Mouse (Mus musculus) adipocyte (in vitro differentiated cells): ENCODE measurements at regions not wholly inside any gene's neighbourhood (a gene's known extent, or its start where the extent isn't known, plus 50 kb on each side); places are given as distances from the start of the nearest gene placed in this dataset.
A peak's percentile ranks its signal among the peaks of the same experiment; 100 is the strongest.

Source experiments
- DNase-seq: peaks from one replicate; pipeline ENCODE4 v3.0.0-alpha.2; 2016; ENCODE audit warnings: low spot score

DNA sequence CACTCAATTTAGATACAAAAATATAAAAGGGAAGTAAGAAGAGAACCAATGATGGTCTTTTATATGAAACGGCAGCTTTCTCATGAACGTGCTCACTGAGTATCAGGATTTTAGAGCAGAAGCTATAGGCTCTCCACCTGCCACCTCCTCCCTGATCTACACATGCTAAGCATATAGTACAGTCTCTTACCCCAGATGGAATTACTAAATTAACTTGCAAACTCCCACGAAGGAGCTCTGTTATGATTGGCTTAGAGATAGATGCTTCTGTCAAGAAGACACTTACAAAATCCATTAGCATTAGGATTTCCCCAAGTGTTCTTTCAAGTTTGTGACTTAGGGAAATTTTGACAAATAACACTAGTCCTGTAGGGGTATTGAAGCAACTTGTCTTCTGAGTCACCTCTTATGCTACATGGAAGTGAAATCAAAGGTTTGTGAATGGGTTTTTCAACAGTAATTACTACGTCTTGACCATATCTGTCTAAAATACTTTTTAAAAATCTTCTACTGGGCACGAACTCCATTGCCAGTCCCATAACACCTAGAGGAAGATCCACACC lies 60.6 kb downstream of the Crygs start:
- DNase-seq = no peak

DNA sequence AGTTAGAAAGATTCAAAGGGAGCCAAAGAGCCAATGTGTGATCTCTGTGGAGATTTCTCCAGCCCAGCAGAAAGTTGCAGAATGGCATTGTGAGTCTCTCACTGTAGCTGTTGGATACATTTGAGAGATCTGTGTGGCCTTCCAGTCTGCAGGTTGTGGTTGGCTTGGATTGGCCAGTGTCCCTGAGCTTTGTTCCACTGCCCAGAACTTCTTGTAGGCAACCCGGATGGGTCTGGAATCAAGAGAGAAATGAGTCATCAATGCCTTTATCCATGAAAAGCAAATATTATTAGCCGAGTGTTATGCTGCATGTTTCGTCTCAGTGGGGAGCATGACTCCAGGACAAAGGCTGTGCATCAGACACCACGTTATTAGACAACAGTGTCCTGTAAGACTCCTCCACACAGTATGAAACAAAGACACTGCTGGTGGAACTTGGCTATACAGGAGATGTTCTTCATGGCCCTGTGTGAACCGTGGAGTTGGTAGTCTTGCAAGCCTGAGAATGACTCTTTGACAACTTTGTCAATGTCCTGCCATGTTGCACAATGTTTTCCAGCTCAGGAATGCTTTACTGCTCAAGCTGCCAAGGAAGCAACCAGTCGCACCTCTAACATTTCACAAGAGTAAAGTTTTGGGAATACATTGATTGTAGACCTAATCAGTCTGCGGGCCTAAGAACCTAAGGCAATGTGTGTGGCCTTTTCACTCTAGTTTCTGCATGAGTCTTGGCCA lies 67.1 kb downstream of the Crygs start:
- peak; percentile 77 for DNase-seq

DNA sequence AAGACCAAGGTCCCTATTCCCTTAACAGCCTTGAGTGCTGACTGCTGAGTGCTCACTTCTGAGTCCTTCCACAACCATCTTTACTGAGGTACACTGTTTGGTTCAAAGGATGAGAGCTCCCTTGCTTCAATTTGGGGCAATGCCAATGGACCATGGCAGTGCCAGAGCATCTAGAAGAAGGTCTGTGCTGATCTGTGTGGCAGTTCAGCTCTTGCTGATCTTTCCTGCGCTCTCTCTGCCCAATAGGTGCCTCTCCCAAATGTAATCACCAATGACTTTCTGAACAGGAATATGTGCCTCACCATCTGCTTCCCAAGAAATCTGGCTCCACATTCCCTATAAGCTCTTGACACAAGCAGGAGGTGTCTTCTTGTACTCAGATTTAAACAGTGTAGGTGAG lies 67.9 kb downstream of the Crygs start:
- DNase-seq = no peak

DNA sequence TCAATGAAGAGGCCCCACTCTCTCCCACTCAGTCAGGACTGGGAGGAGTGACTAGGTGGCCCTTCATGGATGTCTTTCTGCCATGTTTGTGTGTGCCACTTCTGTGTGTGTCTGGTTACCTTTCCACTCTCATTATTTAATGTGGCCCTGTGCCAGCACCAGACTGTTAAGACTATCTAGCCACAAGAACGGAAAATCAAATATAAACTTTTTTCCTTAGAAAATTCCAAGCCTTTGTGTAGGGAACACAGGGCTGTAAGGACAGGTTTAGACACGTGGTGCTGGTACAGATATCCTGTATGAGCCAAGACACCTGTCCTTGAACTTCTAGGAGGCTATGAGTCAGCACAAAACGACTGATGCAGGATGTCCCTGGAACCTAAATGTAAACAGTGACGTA lies 69.9 kb downstream of the Crygs start:
- DNase-seq = no peak

DNA sequence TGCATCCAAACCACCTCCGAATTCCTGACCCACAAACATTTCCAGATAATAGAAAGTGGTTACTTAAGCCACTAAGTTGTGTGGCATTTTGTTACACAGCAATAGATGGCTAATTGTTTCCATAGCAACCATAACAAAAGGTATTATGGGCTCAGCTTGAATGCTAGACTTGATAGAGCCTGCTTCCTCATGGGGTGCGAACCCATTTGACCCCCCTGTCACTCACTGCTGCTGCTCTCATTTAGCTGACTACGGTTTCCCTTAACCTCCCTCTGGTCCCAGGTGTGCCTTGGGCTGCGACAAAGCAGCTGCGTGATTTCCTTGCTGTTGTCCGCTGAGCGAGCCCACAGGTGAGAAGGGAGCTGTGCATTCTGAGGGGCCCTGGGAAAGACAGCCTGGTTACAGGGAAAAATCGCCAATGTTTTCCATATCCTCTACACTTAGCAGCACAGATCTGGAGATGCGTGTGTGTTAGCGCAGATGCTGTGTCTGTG lies 76.8 kb downstream of the Crygs start:
- no peak for DNase-seq

DNA sequence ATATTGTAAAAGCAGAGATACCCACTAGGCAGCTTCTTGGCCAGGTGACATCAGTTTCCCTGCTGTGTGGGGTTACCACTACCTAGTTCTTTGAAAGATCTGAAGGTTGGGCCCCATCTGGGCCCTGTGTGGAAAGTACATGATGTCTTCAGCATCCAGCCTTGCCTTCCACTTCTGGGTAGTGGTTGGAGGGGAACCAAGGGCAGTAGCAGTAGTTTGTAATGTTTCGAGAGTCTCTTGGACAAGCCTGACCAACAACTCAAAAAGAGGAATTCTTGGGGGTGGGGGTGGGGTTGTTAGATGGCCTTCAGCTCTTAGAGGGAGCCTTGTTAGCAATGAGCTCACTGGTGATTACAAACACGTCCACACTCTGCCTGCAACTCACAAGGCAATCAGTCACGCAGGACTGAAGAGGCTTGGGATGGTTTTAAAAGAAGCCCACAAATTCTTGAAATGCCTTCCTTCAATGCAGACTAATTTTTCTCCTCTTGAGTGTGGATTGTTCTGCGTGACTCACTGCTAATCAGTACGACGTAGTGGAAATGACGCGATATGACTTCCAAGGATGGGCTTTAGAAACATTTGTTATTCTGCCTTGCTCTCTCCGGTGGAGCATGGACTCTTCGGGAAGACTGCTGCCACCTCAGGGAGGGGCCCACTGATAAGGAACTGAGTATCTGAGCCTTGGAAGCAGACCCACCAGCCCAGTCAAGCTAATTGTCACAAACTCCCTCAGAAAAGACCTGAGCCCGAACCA lies 76.9 kb upstream of the Dgkg start:
- no peak for DNase-seq

DNA sequence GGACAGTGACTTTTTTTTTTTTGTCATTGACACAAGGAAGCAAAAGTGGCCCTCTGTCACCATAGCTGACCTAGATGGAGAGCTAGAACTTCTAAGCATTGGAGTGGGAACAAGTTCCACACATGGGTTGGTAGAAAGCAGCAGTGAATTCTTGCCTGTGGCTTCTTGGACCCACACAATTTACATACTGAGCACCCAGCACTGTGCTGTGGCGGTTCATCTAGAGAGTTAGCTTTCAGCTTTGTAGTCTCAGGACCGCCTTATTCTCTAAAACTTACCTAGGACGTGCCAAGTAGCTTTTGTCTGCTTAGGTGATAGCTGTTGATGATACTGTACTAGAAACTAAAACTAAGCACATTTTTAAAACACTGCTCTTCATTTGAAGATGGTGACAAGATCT lies 72.1 kb upstream of the Dgkg start:
- no peak for DNase-seq

DNA sequence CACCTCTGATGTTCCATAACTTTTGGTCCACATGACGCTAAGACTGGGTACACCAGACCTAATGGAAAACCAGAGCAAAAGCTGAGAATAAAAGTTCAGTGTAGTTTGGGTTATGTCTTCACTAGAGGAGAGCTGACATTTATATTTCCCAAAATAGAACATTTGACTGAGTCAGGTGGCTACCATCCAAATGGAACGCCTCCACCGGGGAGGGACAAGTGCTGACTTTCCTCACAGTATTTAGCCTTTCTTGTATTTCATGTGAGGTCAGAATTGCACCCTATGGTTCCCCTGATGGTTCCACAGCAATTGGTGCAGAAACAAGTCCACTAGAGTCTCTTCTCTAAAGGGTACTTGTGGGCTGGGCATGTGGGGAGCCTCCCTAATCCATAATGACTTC lies 68.2 kb upstream of the Dgkg start:
- DNase-seq = peak; percentile 87

DNA sequence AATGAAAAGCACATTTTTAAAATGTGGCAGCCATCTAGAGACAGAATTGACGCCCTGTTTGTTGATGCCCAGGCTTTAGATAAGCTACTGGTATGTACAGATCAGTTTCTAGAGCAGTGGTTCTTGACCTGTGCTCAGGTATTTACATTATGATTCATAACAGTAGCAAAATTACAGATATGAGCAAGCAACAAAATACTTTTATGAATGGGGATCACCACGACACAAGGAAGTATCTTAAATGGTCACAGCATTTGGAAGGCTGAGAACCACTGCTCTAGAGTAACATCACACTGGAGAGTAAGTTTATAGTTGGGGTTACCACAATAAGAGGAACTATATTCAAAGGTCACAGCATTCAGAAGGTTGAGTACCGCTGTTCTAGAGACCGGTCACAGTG lies 66.3 kb upstream of the Dgkg start:
- DNase-seq = no peak

DNA sequence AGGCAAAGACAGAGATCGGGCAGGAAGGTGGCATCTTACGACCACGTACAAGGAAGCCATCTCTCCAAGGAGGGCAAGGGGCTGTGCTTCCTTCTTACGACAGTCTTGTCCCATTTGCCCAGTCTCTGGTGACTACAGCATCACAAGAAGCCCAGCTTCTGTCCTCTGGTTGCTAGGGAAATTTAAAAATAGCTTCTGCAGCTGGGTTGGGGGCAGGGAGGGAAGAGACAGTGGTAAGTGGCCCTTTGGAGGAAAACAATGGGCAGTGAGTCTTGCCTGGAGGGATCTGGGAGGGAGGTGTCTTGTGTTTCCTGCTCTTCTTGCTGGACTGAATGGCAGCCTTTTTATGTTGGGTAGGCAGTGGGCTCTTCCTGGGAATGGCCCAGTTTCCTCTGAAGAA lies 62.8 kb upstream of the Dgkg start:
- DNase-seq = no peak

DNA sequence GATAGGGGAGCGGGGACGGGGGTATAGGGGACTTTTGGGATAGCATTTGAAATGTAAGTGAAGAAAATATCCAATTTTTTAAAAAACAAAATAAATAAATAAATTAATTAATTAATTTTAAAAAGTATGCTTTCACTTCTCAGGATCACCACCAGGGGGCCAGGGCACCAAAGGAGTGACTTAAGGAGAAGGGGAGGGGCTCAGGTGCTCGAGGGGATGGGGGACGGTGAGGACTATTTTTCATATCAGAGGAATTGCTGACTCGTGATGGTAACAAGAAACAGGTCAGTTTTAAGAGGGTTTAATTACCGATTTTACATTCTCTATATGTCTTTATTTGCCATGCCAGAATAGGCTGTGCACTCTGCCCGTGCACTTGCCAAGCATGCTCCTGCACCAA lies 62.3 kb upstream of the Dgkg start:
- DNase-seq = no peak

DNA sequence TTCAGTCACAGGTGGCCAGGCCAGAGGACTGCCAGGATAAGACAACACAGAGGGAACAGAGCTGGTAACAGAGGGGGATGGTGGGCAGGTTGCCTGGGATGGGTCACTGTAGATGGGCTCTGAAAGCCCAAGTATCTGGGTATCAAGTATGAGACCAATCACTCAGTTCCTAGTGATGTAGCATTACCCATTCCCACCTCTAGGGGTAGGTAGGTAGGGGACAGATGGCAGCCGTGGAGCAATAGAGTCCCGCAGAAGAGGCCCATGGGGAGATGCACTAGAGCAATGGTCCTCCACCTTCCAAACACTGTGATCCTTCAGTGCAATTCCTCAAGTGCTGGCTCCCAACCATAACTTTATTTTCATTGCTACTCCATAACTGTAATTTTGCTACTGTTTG lies 60.4 kb upstream of the Dgkg start:
- no peak for DNase-seq

DNA sequence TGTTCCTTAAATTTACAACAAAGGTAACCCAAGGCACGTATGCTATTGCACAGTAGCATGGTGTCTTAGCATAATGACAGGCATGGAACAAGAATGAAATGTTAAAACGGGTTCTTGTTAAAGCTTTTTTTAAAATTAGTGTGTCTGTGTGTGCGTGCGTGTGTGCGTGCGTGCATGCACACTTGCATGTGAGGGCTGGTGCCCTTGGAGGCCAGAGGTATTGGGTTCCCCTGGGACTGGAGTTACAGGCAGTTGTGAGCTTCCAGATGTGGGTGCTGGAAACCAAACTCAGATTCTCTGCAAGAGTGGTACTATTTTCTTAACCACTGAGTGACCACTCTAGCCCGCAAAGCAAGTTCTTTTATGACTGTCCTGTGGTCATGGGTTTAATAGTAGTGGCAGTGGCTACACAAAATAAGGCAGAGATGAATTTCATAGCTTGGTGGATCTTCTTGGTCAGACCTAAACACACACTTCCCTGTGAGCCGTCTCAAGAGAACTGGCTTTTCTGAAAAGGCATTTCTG lies 59.3 kb upstream of the Dgkg start:
- DNase-seq = no peak

DNA sequence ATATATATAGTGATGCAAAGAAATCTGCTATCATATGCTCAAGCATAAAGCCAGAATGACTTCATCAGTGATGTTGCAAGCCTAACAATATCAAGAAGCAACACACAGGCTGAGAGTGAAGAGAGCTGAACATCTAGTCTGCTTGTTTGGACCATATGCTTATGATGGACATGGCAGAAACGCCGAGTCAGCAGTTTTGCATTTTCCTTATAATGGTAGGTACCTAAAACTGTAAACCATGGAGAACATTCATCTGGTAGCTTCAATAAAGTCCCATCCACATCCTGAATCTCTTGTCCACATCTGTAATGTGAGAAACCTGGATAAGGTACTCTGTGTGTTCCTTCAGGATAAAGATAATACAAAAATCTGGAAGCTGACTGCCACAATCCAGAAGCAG lies 57.3 kb upstream of the Dgkg start:
- DNase-seq = no peak

DNA sequence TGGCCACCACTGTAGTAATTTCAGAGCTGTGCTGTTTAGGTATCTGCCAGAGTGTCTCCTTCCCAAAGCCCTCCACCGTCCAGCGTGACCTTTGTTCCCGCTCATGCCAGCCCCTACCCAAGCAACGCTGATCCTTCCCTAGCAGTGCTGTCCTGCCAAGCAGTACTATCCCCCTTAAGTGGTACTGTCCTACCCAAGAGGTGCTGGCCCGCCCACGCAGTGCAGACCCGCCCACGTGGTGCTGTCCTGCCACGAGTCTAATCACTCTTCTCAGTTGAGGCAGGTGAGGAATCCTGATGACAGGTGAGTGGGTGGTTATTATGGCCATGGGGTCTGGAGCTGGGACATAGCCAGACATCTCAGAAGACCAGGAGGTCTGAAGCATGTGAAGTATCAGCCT lies 51.7 kb upstream of the Dgkg start:
- no peak for DNase-seq
